Mouse (Mus musculus) myocyte (in vitro differentiated cells): ENCODE results near the gene Mcmbp. TPM values are rescaled to one million over a fixed set of nuclear protein-coding genes. Genes with fewer than 3 reads are reported as not detected.

ENCODE experiments used
- H3K27me3 ChIP-seq: one replicate; pipeline ENCODE4 v1.6.1; 2011; ENCODE audit not compliant: control insufficient read depth, insufficient read depth, insufficient read length
- H3K36me3 ChIP-seq: one replicate; pipeline ENCODE4 v1.6.1; 2011; ENCODE audit not compliant: control insufficient read depth, insufficient read depth
- H3K4me2 ChIP-seq: one replicate; pipeline ENCODE4 v1.6.1; 2011; ENCODE audit warnings: low read depth, control low read depth
- H3K4me3 ChIP-seq: one replicate; pipeline ENCODE4 v1.5.1; 2011; ENCODE audit warnings: mild to moderate bottlenecking, control low read depth, moderate library complexity
- H3K79me2 ChIP-seq: one replicate; pipeline ENCODE4 v1.6.1; 2011; ENCODE audit not compliant: control insufficient read depth, insufficient read depth
- H3ac ChIP-seq: one replicate; pipeline ENCODE4 v1.6.1; 2011; ENCODE audit not compliant: control insufficient read depth, insufficient read length
- CEBPB ChIP-seq: IDR thresholded peaks from 2 replicates; pipeline ENCODE4 v1.6.1; 2011; ENCODE audit warnings: mild to moderate bottlenecking, moderate library complexity; ENCODE audit not compliant: poor library complexity, insufficient read depth, severe bottlenecking
- E2F4 ChIP-seq: IDR thresholded peaks from one replicate; pipeline ENCODE4 v1.6.1; 2011; ENCODE audit warnings: mild to moderate bottlenecking, control low read depth, moderate library complexity; ENCODE audit not compliant: insufficient read depth
- MAX ChIP-seq: IDR thresholded peaks from one replicate; pipeline ENCODE4 v1.6.1; 2011; ENCODE audit warnings: low read depth, mild to moderate bottlenecking, control low read depth
- MYOD1 ChIP-seq, 3 experiments: IDR thresholded peaks; one replicate each; pipeline ENCODE4 v1.6.1; 2011; ENCODE audit warnings: control low read depth in 2 of 3, low read depth in 2 of 3, mild to moderate bottlenecking in 2 of 3, moderate library complexity in 1 of 3; ENCODE audit not compliant: insufficient read length in 2 of 3, control insufficient read depth in 1 of 3
- MYOG ChIP-seq, 3 experiments: IDR thresholded peaks; one replicate each; pipeline ENCODE4 v1.6.1; 2011; ENCODE audit warnings: control low read depth in 2 of 3, low read depth in 2 of 3, mild to moderate bottlenecking in 2 of 3; ENCODE audit not compliant: insufficient read length in 2 of 3, control insufficient read depth in 1 of 3, insufficient read depth in 1 of 3
- POLR2A ChIP-seq: IDR thresholded peaks from one replicate; pipeline ENCODE4 v1.6.1; 2011; ENCODE audit warnings: low read depth, mild to moderate bottlenecking, control low read depth, moderate library complexity; ENCODE audit not compliant: insufficient read length
- POLR2AphosphoS2 ChIP-seq: IDR thresholded peaks from one replicate; pipeline ENCODE4 v1.6.1; 2011; ENCODE audit warnings: low read depth, control low read depth; ENCODE audit not compliant: insufficient read length
- REST ChIP-seq: IDR thresholded peaks from one replicate; pipeline ENCODE4 v1.6.1; 2011; ENCODE audit warnings: mild to moderate bottlenecking, control low read depth, moderate library complexity; ENCODE audit not compliant: insufficient read depth, insufficient read length
- SRF ChIP-seq: IDR thresholded peaks from one replicate; pipeline ENCODE4 v1.6.1; 2011; ENCODE audit warnings: low read depth; ENCODE audit not compliant: control insufficient read depth, insufficient read length
- TCF12 ChIP-seq: IDR thresholded peaks from one replicate; pipeline ENCODE4 v1.6.1; 2011; ENCODE audit warnings: mild to moderate bottlenecking, control low read depth; ENCODE audit not compliant: poor library complexity, insufficient read depth, severe bottlenecking
- TCF3 ChIP-seq: IDR thresholded peaks from one replicate; pipeline ENCODE4 v1.6.1; 2011; ENCODE audit warnings: low read depth, control low read depth; ENCODE audit not compliant: insufficient read length
- USF1 ChIP-seq: IDR thresholded peaks from one replicate; pipeline ENCODE4 v1.6.1; 2011; ENCODE audit warnings: low read depth, mild to moderate bottlenecking, control low read depth, moderate library complexity
- polyA plus RNA-seq: library from polyadenylated mRNA; unstranded; fragments of >200 nt; fragmentation: generic; extraction: Trizol; gene quantifications from one replicate; pipeline ENCODE4 v1.2.1, GENCODE M21; 2012; ENCODE audit warnings: missing spikeins

Gene Mcmbp
- polyA plus RNA-seq, 1 experiment = 14.5 TPM

- TF ChIP-seq MYOG (IDR thresholded peaks at IDR 0.05; ENCODE audit: control insufficient read depth in 1 of 3, insufficient read depth in 1 of 3, insufficient read length in 2 of 3, low read depth in 2 of 3) (no peak), POLR2A (no peak), USF1 (no peak)
- Histone ChIP-seq H3K79me2 (peaks cover 56% of the 10 kb centered on the region), H3ac (peak overlapping the region; percentile 35), H3K4me2 (peak overlapping the region; percentile 92), H3K4me3 (peak overlapping the region; percentile 49), H3K27me3 (no peaks in the 10 kb centered on the region), H3K36me3 (no peaks in the 10 kb centered on the region)
Observed at GRCm38 (mm10) chr7:128739116-128739461, 1.2 kb downstream of the Mcmbp start.

- no peaks in the 10 kb centered on the region for H3K27me3 ChIP-seq
- peak overlapping the region; percentile 92 for H3K4me2 ChIP-seq
- no peaks in the 10 kb centered on the region for H3K36me3 ChIP-seq
- no peak overlapping the region for H3K4me3 ChIP-seq
- H3K79me2 ChIP-seq = peaks cover 67% of the 10 kb centered on the region
- H3ac ChIP-seq = no peak overlapping the region
- TF ChIP-seq E2F4 = no peak
- no peak for TF ChIP-seq SRF
- TF ChIP-seq TCF12 = no peak
- no peak for TF ChIP-seq MYOD1 (IDR thresholded peaks at IDR 0.05; ENCODE audit: control insufficient read depth in 1 of 3, insufficient read length in 2 of 3, low read depth in 2 of 3)
- no peak for TF ChIP-seq POLR2AphosphoS2
- no peak for TF ChIP-seq MAX
- TF ChIP-seq REST = no peak
- no peak for TF ChIP-seq TCF3
- TF ChIP-seq USF1 = no peak
- TF ChIP-seq POLR2A = no peak
- no peak for TF ChIP-seq MYOG (IDR thresholded peaks at IDR 0.05; ENCODE audit: control insufficient read depth in 1 of 3, insufficient read depth in 1 of 3, insufficient read length in 2 of 3, low read depth in 2 of 3)
- TF ChIP-seq CEBPB = no peak
Observed at GRCm38 (mm10) chr7:128738041-128738440, 2.3 kb downstream of the Mcmbp start.

GRCm38 (mm10) chr7:128731585-128731984 lies 8.7 kb downstream of the Mcmbp start:
- Histone ChIP-seq H3K27me3 (no peaks in the 10 kb centered on the region), H3K4me2 (no peak overlapping the region), H3K36me3 (no peaks in the 10 kb centered on the region), H3K79me2 (peaks cover 91% of the 10 kb centered on the region), H3K4me3 (no peak overlapping the region), H3ac (no peak overlapping the region)
- TF ChIP-seq E2F4 (no peak), MYOG (IDR thresholded peaks at IDR 0.05; ENCODE audit: control insufficient read depth in 1 of 3, insufficient read depth in 1 of 3, insufficient read length in 2 of 3, low read depth in 2 of 3) (no peak), POLR2AphosphoS2 (no peak), TCF3 (no peak), MAX (no peak)

- TF ChIP-seq CEBPB = no peak
- Histone ChIP-seq H3K4me3 (no peak overlapping the region), H3ac (no peak overlapping the region), H3K4me2 (no peak overlapping the region), H3K79me2 (peaks cover 65% of the 10 kb centered on the region), H3K27me3 (no peaks in the 10 kb centered on the region), H3K36me3 (no peaks in the 10 kb centered on the region)
Observed at GRCm38 (mm10) chr7:128728738-128729137, 11.6 kb downstream of the Mcmbp start.

- Histone ChIP-seq H3K4me2 (no peak overlapping the region), H3K36me3 (peaks cover 4% of the 10 kb centered on the region), H3K79me2 (peaks cover 55% of the 10 kb centered on the region), H3K4me3 (no peak overlapping the region), H3K27me3 (no peaks in the 10 kb centered on the region), H3ac (no peak overlapping the region)
- TF ChIP-seq USF1 (no peak), MYOG (IDR thresholded peaks at IDR 0.05; ENCODE audit: control insufficient read depth in 1 of 3, insufficient read depth in 1 of 3, insufficient read length in 2 of 3, low read depth in 2 of 3) (no peak), POLR2AphosphoS2 (no peak), SRF (no peak), REST (no peak), TCF12 (no peak), TCF3 (no peak), MYOD1 (IDR thresholded peaks at IDR 0.05; ENCODE audit: control insufficient read depth in 1 of 3, insufficient read length in 2 of 3, low read depth in 2 of 3) (no peak), POLR2A (no peak), E2F4 (no peak), MAX (no peak), CEBPB (no peak)
Observed at GRCm38 (mm10) chr7:128727701-128728100, 12.6 kb downstream of the Mcmbp start.

GRCm38 (mm10) chr7:128726999-128727398 lies 13.3 kb downstream of the Mcmbp start:
- H3K4me3 ChIP-seq = no peak overlapping the region
- peaks cover 4% of the 10 kb centered on the region for H3K36me3 ChIP-seq
- peaks cover 48% of the 10 kb centered on the region for H3K79me2 ChIP-seq
- no peak overlapping the region for H3ac ChIP-seq
- no peak overlapping the region for H3K4me2 ChIP-seq
- H3K27me3 ChIP-seq = no peaks in the 10 kb centered on the region
- TF ChIP-seq TCF12 (no peak), MYOD1 (IDR thresholded peaks at IDR 0.05; ENCODE audit: control insufficient read depth in 1 of 3, insufficient read length in 2 of 3, low read depth in 2 of 3) (no peak), POLR2A (no peak), REST (no peak), USF1 (no peak), MAX (no peak), E2F4 (no peak), TCF3 (no peak), SRF (no peak), POLR2AphosphoS2 (no peak), CEBPB (no peak), MYOG (IDR thresholded peaks at IDR 0.05; ENCODE audit: control insufficient read depth in 1 of 3, insufficient read depth in 1 of 3, insufficient read length in 2 of 3, low read depth in 2 of 3) (no peak)
